Mouse (Mus musculus) limb, embryonic 10.5 days (tissue): ENCODE results near the gene Spata32. TPM values are rescaled to one million over a fixed set of nuclear protein-coding genes. Genes with fewer than 3 reads are reported as not detected.

Source experiments
- DNase-seq: peaks from one replicate; pipeline ENCODE4 v3.0.0-alpha.2; 2017; ENCODE audit warnings: low spot score
- H3K27ac ChIP-seq: fragments of 300-500 bp; sonication (generic); 2 replicates; pipeline ENCODE4 v1.5.1; 2016; ENCODE audit warnings: mild to moderate bottlenecking
- H3K27me3 ChIP-seq: fragments of 300-500 bp; sonication (generic); 2 replicates; pipeline ENCODE4 v1.6.1; 2016; ENCODE audit warnings: low read depth, mild to moderate bottlenecking; ENCODE audit not compliant: poor library complexity, severe bottlenecking
- H3K36me3 ChIP-seq: fragments of 300-500 bp; sonication (generic); 2 replicates; pipeline ENCODE4 v1.6.1; 2016; ENCODE audit warnings: mild to moderate bottlenecking, moderate library complexity
- H3K4me1 ChIP-seq: fragments of 300-500 bp; sonication (generic); 2 replicates; pipeline ENCODE4 v1.6.1; 2016
- H3K4me3 ChIP-seq: fragments of 300-500 bp; sonication (generic); 2 replicates; pipeline ENCODE4 v1.5.1; 2016; ENCODE audit warnings: mild to moderate bottlenecking, moderate library complexity
- H3K9me3 ChIP-seq: fragments of 300-500 bp; sonication (generic); replicated peaks from 2 replicates; pipeline ENCODE4 v1.6.1; 2016; ENCODE audit warnings: mild to moderate bottlenecking
- WGBS: fragments of 180-500 bp; shearing (Covaris S2); methylation state at CpG from one replicate; pipeline ENCODE4 v1.1.7; 2016; 5-methylcytosine and 5-hydroxymethylcytosine counted together
- polyA plus RNA-seq: library from polyadenylated mRNA; unstranded; fragments of >200 nt; fragmentation: Nextera tagmentation; extraction: Ambion mirVana; gene quantifications from 2 replicates; pipeline ENCODE4 v1.2.1, GENCODE M21; 2016

The Spata32 gene
- polyA plus RNA-seq, 1 experiment from 2014 or later = not detected

DNA sequence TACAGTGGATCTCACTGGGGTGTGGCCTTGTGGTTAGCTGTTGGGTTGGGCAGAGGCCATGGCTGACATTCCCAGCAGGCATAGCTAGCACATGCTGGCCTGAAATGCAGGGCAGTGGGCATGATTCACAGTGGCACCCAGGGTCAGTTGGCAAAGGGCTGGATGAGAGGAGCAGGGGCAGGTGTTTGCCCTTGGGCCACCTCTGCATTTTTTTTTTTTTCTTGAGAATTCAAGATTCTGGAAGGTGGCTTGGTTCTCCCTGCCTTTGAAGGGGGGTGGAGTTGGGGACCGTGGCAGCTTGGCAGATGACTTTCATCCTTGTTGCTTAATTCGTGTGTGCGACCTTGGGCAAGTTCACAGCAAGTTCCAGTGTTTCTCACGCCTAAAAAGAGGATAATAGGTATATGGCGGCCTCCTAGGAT, 43.8 kb downstream of the Spata32 start:
- H3K36me3 ChIP-seq = 0 out of 2 replicates have a peak, but pooled peaks cover 3% of the 10 kb centered on the region
- H3K27me3 ChIP-seq = peaks cover 66% of the 10 kb centered on the region
- 0 out of 2 replicates have a peak overlapping the region, but pooled peaks have one; percentile 2 for H3K27ac ChIP-seq
- H3K9me3 ChIP-seq = no peaks in the 10 kb centered on the region
- H3K4me1 ChIP-seq = peaks cover 24% of the 10 kb centered on the region
- 81% methylated on average over 5 of the region's 5 CpGs for WGBS
- H3K4me3 ChIP-seq = no peak overlapping the region
- DNase-seq = no peak

DNA sequence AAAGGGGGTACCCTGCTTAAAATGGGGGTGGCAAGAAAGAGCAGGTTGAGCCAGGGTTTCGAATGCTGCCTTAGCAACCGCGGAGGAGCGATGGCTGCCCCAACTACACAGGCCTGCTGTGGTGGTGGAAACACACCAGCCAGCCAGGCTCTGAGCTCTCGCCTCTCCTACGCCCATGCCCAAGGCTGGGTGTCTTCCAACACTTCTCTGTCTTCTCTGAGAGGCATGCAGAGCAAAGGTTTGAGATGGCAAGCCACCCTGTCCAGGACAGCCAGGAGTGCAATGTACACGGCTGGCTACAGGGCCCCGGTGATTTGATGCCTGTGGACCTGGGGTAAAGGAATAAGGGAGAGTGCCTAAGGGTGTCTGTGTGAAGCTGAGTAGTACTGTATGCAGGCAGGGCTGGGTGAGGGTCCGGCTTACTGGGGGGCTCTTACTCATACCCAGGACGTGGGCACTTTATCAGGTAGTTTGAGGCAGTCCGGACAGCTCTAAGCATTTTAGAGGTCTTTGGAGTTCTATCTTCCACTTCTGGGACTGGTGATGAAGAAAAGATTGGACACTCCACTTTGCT, 44.4 kb downstream of the Spata32 start:
- H3K27ac ChIP-seq = no peak overlapping the region
- no peaks in the 10 kb centered on the region for H3K9me3 ChIP-seq
- no peak overlapping the region for H3K4me3 ChIP-seq
- WGBS = 92% methylated on average over 11 of the region's 11 CpGs
- no peak for DNase-seq
- peaks cover 24% of the 10 kb centered on the region for H3K4me1 ChIP-seq
- H3K27me3 ChIP-seq = peaks cover 67% of the 10 kb centered on the region
- H3K36me3 ChIP-seq = 0 out of 2 replicates have a peak, but pooled peaks cover 3% of the 10 kb centered on the region

DNA sequence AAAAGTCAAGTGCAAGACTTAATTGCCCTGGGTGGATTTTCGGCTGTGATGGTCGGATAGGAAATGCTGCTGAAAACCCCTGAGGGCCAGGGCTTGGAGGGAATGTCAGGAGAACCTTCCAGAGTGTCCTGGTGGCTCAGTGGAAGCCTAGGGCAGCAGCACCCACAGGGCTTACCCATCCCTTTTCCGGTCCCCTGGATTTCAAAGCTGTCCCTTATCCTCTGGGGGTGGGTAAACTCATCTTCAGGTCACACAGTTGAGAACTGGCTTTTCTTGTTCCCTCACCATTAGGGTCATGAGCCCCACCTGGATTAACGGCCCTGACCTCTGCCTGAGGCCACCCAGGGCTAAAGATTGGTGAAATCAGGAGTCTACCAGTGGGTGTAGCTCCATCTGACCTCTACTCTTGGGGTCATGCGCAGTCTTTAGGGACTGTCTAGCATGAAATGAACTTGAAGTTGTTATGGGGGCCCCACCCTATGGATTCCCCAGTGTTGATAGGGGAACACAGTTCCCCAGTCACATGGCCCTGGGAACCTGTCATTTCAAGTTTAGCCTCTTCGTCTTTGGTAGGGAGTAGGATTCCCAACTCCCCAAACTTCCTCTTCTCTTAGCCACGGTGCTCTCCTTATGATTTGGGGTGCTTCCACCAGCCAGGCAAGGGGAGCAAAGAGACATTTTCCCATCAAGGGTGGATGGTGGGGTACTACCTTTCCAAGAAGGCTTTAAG, 45.0 kb downstream of the Spata32 start:
- Histone ChIP-seq H3K4me1 (peaks cover 24% of the 10 kb centered on the region), H3K4me3 (no peak overlapping the region), H3K27me3 (peaks cover 69% of the 10 kb centered on the region), H3K27ac (no peak overlapping the region), H3K9me3 (no peaks in the 10 kb centered on the region), H3K36me3 (0 out of 2 replicates have a peak, but pooled peaks cover 3% of the 10 kb centered on the region)
- 82% methylated on average over 7 of the region's 7 CpGs for WGBS
- no peak for DNase-seq

DNA sequence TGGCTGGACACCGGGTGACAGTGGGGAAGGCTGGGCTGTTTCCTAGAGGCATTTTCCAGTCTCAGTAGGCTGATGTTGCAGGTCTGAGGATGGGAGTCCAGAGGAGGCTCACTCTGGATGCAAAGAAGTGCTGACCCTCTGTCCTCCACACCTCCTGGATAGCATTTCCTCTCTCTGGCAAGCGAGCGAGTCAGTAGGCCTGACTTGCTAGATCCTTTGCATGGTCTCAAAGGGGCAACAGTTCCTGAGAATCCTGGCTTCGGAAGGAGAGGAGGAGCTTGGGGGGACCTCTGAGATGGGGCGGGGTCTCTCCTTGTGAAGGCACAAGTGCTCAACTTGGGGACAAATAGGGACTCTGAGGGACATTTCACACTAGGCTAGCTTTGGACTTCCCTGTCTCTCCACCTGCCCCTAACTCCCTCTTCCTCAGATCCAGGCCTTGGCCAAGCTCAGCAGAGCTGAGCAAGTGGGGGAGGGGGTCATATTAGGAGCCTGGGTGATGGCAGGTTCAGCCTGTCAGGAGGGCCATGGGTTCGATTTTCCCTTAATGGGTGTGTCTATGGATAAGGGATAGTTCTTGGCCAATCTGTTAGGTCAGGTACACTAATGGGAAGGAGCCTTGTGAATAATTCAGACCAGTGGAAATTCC, 45.7 kb downstream of the Spata32 start:
- Histone ChIP-seq H3K36me3 (0 out of 2 replicates have a peak, but pooled peaks cover 3% of the 10 kb centered on the region), H3K4me1 (peaks cover 24% of the 10 kb centered on the region), H3K27me3 (peaks cover 76% of the 10 kb centered on the region), H3K27ac (no peak overlapping the region), H3K4me3 (no peak overlapping the region), H3K9me3 (no peaks in the 10 kb centered on the region)
- 64% methylated on average over 6 of the region's 6 CpGs for WGBS
- DNase-seq = no peak

DNA sequence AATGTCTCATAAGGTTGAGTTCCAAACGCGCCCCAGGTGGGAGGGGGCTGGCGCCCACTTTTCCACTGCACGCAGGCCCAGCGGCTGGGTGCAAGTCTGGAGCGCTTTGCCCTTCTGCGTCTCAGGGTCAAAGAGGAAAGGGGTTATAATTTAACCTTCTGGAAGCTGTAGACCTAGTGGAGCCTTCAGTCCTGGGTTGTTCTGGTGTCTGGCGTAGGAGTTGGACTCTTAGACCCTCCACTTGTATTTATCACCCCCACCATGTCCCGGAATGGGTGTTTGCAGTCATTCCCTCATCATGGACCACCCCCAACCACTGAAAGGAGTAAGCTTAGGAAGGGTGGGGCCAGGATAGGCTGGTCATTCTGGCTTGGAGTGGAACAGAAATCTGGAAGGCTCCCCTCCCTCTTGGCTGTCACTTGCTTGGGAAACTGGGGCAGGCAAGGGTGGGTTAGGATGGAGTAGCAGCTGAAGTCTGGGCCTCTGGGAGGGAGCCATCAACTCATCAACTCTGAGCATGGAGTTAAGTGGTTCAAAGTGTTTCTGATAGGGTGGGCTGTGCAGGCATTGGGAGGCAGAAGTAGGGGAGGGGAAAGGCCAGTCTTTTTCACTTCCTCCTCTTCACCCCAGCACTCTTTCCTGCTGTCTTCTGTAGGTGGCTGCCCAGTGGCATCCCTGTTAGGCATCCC, 46.4 kb downstream of the Spata32 start:
- Histone ChIP-seq H3K4me1 (peaks cover 24% of the 10 kb centered on the region), H3K36me3 (0 out of 2 replicates have a peak, but pooled peaks cover 3% of the 10 kb centered on the region), H3K27ac (no peak overlapping the region), H3K27me3 (peaks cover 80% of the 10 kb centered on the region), H3K4me3 (no peak overlapping the region), H3K9me3 (no peaks in the 10 kb centered on the region)
- DNase-seq = no peak
- WGBS = 56% methylated on average over 9 of the region's 9 CpGs

DNA sequence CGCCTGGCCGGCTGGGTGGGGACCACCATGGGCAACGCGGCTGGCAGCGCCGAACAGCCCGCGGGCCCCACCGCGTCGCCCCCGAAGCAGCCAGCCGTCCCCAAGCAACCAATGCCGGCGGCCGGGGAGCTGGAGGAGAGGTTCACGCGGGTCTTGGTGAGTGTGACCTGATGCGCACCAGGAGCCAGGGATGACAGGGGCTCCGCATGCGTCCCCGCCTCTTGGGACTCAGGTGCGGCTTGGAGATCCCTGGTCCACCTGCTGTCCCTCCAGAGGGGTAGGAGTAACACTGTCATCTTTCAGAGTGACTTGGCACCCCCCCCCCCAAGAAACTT, 47.0 kb downstream of the Spata32 start:
- Histone ChIP-seq H3K4me1 (peaks cover 24% of the 10 kb centered on the region), H3K9me3 (no peaks in the 10 kb centered on the region), H3K36me3 (0 out of 2 replicates have a peak, but pooled peaks cover 3% of the 10 kb centered on the region), H3K4me3 (peak overlapping the region; percentile 65), H3K27ac (no peak overlapping the region), H3K27me3 (peaks cover 80% of the 10 kb centered on the region)
- no peak for DNase-seq
- 4% methylated on average over 23 of the region's 23 CpGs for WGBS

DNA sequence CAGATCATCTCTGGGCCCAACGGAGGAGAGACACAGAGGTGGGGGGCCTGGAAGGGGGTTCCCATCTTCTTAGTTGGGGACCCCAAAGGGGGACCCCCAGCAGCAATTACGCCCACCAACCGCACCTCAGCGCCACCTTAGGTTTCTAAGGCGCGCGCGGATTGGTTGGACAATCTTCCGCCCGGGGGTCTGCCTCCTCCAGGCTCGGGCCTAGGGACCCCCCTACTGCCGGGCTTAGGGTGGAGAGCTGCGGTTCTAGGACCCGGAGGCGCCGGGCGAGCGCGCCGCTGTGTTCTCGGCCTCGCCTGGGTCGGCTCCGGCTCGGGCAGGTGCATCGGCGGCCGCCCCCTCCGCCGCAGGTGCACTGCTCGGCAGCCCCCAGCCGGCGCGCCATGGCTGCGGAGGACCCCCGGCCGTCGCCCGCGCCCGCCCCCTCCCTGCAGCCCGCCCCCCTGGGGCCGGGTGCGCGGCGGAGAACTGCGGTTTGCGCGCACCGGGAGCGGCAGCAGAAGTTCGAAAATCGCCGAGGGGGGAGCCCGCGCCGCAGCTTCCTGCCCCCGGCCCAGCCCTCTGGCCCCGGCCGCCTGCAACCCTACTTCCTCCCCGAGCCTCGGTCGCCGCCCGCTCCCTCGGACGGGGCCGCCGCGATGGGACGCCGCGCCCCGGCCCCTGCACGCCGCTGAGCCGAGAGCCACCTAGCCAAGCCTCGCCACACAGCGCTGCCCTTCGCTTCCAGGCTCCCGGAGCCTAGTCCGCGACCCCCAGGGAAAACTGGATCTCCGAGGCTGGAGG, 47.5 kb downstream of the Spata32 start, which contains the start of gene Fmnl1:
Gene Fmnl1, plus strand, starts transcription at position 614 of the 792 bp plus-strand sequence.
- peak; percentile 62 for DNase-seq
- Histone ChIP-seq H3K9me3 (no peaks in the 10 kb centered on the region), H3K27me3 (peaks cover 83% of the 10 kb centered on the region), H3K4me3 (peak within 1 kb of the TSS; percentile 65), H3K27ac (no peak within 1 kb of the TSS), H3K4me1 (peaks cover 19% of the 10 kb centered on the region), H3K36me3 (0 out of 2 replicates have a peak, but pooled peaks cover 3% of the 10 kb centered on the region)
- 2% methylated on average over 75 of the region's 84 CpGs for WGBS

DNA sequence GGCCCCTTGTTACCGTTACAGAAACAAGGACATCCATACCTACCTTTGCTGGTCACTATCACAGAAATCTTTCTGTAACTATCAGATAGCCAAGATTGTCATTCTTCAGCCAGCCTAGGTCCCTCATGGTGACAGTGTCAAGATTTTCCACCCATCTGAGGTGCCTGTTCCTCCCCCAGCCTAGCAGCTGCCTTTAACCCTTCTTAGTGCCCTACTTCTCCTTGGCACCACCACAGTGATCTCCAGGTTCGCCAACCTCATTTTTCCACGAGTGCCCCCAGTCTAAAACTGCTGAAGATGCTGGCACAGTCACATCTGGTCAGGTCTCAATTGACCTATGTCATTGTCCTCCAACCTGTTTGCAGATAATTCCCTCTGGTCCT, 48.1 kb downstream of the Spata32 start:
- Histone ChIP-seq H3K4me1 (peaks cover 19% of the 10 kb centered on the region), H3K27me3 (peaks cover 83% of the 10 kb centered on the region), H3K4me3 (peak overlapping the region; percentile 65), H3K36me3 (0 out of 2 replicates have a peak, but pooled peaks cover 3% of the 10 kb centered on the region), H3K9me3 (no peaks in the 10 kb centered on the region), H3K27ac (no peak overlapping the region)
- no peak for DNase-seq
- 50% methylated on average over 3 of the region's 3 CpGs for WGBS

DNA sequence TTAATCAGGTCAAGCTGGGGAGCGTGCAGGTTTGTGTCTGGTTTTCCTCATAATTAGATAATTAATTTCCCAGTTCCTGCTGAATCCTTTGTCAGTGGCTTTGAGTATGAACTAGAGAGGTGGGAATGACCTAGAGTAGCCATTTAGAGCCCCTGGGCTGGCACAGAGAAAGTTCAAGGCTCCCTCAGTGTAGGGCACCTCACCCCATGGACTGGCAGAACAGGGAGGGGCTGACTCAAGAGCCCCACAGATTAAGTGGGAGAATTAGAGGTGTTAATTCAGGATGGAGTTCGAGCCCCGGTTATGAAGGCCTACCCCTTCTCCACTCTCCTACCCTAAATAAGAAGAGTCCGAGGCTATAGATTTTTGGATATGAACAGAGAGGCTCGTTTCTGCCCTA, 48.6 kb downstream of the Spata32 start:
- peaks cover 79% of the 10 kb centered on the region for H3K27me3 ChIP-seq
- no peak overlapping the region for H3K4me3 ChIP-seq
- H3K4me1 ChIP-seq = peaks cover 15% of the 10 kb centered on the region
- 81% methylated on average over 5 of the region's 5 CpGs for WGBS
- 0 out of 2 replicates have a peak, but pooled peaks cover 3% of the 10 kb centered on the region for H3K36me3 ChIP-seq
- no peak overlapping the region for H3K27ac ChIP-seq
- no peaks in the 10 kb centered on the region for H3K9me3 ChIP-seq
- DNase-seq = no peak

DNA sequence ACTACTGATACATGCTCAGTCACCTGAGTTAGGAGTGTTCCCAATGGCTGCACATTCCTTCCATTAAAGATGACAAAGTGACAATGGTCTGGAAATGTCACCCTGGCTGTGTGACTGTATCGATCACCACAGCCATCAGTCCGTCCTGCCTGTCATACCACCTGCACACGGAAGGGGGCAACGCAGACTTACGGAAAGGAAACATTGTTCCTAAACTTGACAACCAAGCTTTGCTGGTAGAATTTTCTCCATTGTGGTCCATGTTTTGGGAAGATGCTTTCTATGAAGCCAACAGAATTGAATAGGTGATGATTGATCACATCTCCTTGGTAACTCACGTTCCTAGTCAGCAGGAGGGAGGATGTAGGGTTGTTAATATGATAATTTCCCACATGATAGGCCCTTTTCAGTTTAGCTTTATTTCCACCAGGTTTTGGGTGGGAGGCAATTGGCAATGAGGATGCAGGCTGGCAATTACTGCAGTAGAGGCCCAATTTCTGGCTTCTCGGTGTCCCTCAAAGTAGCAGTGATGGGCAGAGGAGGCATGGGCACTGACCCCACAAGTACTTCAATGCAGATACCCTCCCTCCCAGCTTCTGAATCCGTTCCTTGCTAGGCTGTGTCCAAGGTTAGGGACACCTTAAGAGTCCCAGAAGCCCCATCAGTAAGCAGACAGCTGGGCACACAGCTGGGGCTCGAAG, 49.4 kb downstream of the Spata32 start:
- peaks cover 16% of the 10 kb centered on the region for H3K4me1 ChIP-seq
- H3K4me3 ChIP-seq = no peak overlapping the region
- H3K9me3 ChIP-seq = no peaks in the 10 kb centered on the region
- H3K36me3 ChIP-seq = 0 out of 2 replicates have a peak, but pooled peaks cover 3% of the 10 kb centered on the region
- no peak overlapping the region for H3K27ac ChIP-seq
- WGBS = 30% methylated on average over 9 of the region's 9 CpGs
- peak; percentile 67 for DNase-seq
- peaks cover 74% of the 10 kb centered on the region for H3K27me3 ChIP-seq

DNA sequence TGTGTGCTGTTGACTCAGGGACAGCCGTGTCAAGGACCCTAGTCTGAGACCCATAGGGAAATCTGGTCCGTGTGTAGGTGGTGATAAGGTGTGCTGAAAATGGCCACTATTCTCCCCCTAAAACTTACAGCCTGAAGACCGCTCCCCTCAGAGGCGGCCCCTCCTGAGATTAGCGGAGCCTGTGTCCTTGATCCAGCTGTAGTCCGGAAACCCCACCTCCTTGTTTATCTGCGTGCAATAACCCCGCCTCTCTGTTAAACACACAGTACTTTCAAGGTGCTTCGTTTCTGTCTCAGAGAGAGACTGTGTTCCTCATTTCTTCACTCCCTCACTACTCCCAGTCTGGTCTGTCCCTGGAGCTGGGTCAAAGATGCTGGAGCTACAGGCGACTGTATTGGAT, 53.8 kb downstream of the Spata32 start:
- Histone ChIP-seq H3K27me3 (peaks cover 30% of the 10 kb centered on the region), H3K4me3 (no peak overlapping the region), H3K27ac (no peak overlapping the region), H3K4me1 (0 out of 2 replicates have a peak, but pooled peaks cover 2% of the 10 kb centered on the region), H3K9me3 (no peaks in the 10 kb centered on the region), H3K36me3 (no peaks in the 10 kb centered on the region)
- no peak for DNase-seq
- 29% methylated on average over 10 of the region's 10 CpGs for WGBS
